Mouse (Mus musculus): ENCODE measurements around the gene Kcne3. TPM values are rescaled to one million over a fixed set of nuclear protein-coding genes. Genes with fewer than 3 reads are reported as not detected.

Gene Kcne3
- polyA plus RNA-seq (2015; fragmentation: Nextera tagmentation; extraction: Ambion mirVana) = 1.5 TPM in 2 replicates

DNA sequence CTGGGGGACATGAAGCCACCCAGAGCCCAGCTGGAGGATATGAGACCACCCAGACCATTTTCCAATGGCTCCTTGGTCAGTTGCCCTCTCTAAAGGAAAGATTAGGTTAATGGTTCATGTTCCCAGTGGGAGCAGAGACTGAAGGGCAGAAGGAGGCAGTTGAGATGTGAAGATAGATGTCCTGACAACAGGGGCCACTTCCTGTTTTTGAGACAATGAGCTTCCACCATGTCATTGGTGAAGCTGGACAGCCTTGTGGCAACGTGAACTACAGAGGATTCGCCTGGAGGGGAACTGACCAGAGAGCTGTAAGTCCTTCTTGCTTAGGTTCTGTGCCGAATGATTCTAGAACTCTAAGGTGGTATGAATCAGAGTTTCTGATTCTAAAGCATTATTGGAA is at the start of gene Kcne3:
TSS of gene Kcne3 (plus strand) at position 234 of the 400 bp plus-strand sequence.
- no peak within 1 kb of the TSS for H3K9ac ChIP-seq
- no peak within 1 kb of the TSS for H3K4me2 ChIP-seq
- no peaks in the 10 kb centered on the region for H3K36me3 ChIP-seq
- H3K4me1 ChIP-seq = peaks cover 10% of the 10 kb centered on the region
- H3K27ac ChIP-seq = no peak within 1 kb of the TSS
- peaks cover 40% of the 10 kb centered on the region for H3K27me3 ChIP-seq
- ATAC-seq (ENCODE audit: borderline replicate concordance, extremely low read depth, low FRiP score, low TSS enrichment) = no peak
- H3K4me3 ChIP-seq = no peak within 1 kb of the TSS
- H3K9me3 ChIP-seq = no peaks in the 10 kb centered on the region
- WGBS = 74% methylated on average over 3 of the region's 3 CpGs

DNA sequence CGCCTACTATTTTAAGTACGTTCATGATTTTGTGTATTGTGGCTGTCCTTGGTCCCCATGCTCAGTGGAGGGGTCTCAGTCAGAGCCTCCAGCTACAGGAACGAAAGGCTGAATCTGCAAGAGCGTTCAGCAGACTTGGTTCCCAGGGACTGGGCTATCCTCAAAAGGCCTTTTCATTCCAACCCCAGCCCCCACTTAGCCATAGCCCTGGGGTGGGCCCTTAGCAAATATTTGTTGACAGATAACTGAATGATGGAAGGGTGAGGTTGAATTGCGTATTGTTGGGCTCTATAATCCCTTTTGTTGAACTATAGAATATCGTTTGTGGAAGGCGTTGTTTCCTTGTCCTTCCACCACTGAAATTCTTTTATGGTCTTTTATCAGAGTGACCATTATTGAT is 49.8 kb upstream of the Kcne3 start:
- Histone ChIP-seq H3K27ac (no peak overlapping the region), H3K36me3 (no peaks in the 10 kb centered on the region), H3K9me3 (no peaks in the 10 kb centered on the region), H3K4me3 (no peak overlapping the region), H3K4me1 (peaks cover 5% of the 10 kb centered on the region; the same call in 1 of the 2 replicates), H3K9ac (no peak overlapping the region), H3K27me3 (no peaks in the 10 kb centered on the region), H3K4me2 (no peak overlapping the region)
- no peak for ATAC-seq (ENCODE audit: borderline replicate concordance, extremely low read depth, low FRiP score, low TSS enrichment)
- WGBS = 62% methylated on average over 7 of the region's 7 CpGs

DNA sequence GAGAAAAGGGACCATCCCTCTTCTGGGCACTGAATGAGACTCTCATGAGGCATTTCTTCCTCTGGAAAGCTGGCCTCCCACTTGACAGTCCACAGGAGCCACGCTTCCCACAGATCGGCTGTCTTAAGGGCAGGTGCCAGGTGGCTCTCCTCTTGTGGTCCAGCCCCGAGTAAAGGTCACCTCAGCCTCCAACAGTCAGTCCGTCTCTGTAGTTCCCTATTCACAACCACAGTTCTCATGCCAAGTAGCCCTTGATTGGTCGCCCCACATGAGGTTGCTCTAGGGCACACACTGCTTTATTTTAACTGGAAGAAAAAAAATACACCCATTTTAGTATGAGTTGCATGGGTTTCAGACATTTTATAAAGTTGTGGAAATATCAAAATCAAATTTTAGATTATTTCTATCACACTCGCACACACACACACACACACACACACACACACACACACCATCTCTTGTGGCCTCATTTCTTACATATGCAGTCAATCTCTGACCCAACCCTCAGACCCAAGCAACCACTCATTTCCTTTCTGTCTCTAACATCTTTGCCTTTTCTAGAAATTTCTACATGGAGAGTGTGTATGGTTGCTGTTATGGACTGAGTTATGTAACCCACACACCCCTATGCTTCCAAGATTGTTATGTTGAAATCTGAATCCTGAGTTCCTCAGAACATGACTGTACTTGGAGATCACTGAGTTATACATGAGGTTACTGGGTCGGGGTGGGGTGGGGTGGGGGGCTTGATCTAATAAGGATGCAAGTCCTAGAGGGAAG is 47.9 kb upstream of the Kcne3 start:
- Histone ChIP-seq H3K4me3 (no peak overlapping the region), H3K4me2 (no peak overlapping the region), H3K9ac (no peak overlapping the region), H3K27ac (no peak overlapping the region), H3K4me1 (no peaks in the 10 kb centered on the region), H3K9me3 (no peaks in the 10 kb centered on the region), H3K36me3 (no peaks in the 10 kb centered on the region), H3K27me3 (no peaks in the 10 kb centered on the region)
- WGBS = 66% methylated on average over 7 of the region's 7 CpGs
- ATAC-seq (ENCODE audit: borderline replicate concordance, extremely low read depth, low FRiP score, low TSS enrichment) = no peak

DNA sequence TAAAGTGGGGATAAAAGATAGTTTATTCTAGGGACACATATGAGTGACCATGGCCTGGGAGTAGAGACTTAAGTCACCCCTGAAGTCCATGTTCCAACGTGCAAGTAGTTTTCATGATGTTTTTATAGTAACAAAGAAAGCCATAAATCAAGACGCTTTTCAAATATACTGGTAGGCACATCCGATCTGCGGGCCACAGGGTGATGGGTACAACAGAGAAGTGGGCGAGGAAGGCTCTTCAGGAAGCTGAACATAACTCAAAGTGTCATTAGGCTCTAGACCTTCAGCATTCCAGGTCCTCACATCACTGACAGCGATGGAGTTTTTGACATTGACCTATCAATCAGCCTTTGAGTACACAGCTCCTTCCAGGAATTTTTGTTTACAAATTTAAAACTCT is 45.7 kb upstream of the Kcne3 start:
- Histone ChIP-seq H3K9ac (no peak overlapping the region), H3K36me3 (no peaks in the 10 kb centered on the region), H3K4me3 (no peak overlapping the region), H3K9me3 (no peaks in the 10 kb centered on the region), H3K4me1 (no peaks in the 10 kb centered on the region), H3K27ac (no peak overlapping the region), H3K4me2 (no peak overlapping the region), H3K27me3 (no peaks in the 10 kb centered on the region)
- 39% methylated on average over 6 of the region's 6 CpGs for WGBS
- no peak for ATAC-seq (ENCODE audit: borderline replicate concordance, extremely low read depth, low FRiP score, low TSS enrichment)

DNA sequence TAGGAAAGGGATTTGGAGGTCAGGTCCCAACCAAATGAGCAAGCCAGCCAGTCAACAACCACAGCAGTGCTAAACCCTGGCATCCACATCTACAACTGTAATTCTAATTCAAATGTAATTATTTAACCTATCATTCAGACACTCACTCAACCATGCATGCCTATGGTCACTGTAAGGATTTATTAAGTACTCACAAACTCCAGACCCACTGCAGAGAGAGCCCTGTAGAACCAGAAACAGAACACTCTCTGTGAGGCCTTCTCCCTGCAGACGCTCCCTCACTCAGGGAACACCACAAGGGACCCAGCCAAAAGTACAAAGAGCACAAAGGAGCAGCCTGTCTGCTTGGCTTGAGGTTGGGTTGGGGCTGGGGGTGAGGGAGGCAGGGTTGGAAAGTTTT is 43.9 kb upstream of the Kcne3 start:
- Histone ChIP-seq H3K27ac (no peak overlapping the region), H3K4me2 (no peak overlapping the region), H3K27me3 (no peaks in the 10 kb centered on the region), H3K4me1 (0 out of 2 replicates have a peak, but pooled peaks cover 2% of the 10 kb centered on the region), H3K9ac (no peak overlapping the region), H3K9me3 (no peaks in the 10 kb centered on the region), H3K36me3 (no peaks in the 10 kb centered on the region), H3K4me3 (no peak overlapping the region)
- no peak for ATAC-seq (ENCODE audit: borderline replicate concordance, extremely low read depth, low FRiP score, low TSS enrichment)
- 80% methylated on average over 1 of the region's 1 CpGs for WGBS

DNA sequence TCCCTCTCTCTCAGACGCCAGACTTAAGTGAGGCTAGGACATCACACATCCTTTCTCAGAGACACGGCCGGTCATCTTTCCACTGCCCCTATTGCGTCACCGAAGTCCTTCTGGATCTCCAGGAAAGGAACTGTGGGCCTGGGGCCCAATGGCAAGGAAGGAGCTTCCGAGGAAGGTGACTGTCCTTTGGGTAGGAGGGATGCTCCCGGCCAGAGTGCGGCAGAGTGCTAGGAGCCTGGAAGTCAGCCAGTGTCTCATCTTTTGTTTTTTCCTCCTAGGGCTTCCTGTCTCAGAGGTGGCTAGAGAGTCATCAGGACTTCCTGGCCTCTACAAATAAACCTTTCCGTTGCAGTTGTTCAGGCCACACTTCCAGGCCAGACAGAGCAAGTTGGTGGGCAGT is 39.3 kb upstream of the Kcne3 start:
- Histone ChIP-seq H3K36me3 (no peaks in the 10 kb centered on the region), H3K27me3 (no peaks in the 10 kb centered on the region), H3K4me1 (0 out of 2 replicates have a peak, but pooled peaks cover 2% of the 10 kb centered on the region), H3K27ac (no peak overlapping the region), H3K9ac (no peak overlapping the region), H3K4me2 (no peak overlapping the region), H3K9me3 (no peaks in the 10 kb centered on the region), H3K4me3 (no peak overlapping the region)
- no peak for ATAC-seq (ENCODE audit: borderline replicate concordance, extremely low read depth, low FRiP score, low TSS enrichment)
- WGBS = 56% methylated on average over 9 of the region's 9 CpGs

DNA sequence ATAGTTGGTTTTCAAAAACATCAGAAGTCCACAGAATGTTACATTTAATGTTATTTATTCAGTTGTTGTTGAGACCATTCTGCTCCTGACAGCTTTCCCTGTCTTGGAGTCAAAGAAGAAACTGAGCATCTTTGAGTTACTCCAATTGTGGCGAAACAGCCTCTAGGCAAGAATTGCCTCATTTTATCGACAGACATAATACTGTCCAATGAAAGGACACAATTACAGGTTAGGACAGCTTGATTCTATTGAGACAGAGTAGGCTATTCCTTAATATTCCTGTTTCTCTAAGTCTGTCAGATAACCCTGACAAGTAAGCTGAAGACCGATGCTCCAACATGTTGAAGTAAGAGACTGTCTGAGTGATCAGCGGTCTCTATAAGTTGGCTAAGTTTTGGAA is 38.2 kb upstream of the Kcne3 start:
- H3K27me3 ChIP-seq = no peaks in the 10 kb centered on the region
- no peak overlapping the region for H3K4me3 ChIP-seq
- WGBS = 95% methylated on average over 4 of the region's 4 CpGs
- no peak for ATAC-seq (ENCODE audit: borderline replicate concordance, extremely low read depth, low FRiP score, low TSS enrichment)
- 0 out of 2 replicates have a peak, but pooled peaks cover 2% of the 10 kb centered on the region for H3K4me1 ChIP-seq
- no peak overlapping the region for H3K9ac ChIP-seq
- no peak overlapping the region for H3K4me2 ChIP-seq
- H3K36me3 ChIP-seq = no peaks in the 10 kb centered on the region
- no peaks in the 10 kb centered on the region for H3K9me3 ChIP-seq
- H3K27ac ChIP-seq = no peak overlapping the region

DNA sequence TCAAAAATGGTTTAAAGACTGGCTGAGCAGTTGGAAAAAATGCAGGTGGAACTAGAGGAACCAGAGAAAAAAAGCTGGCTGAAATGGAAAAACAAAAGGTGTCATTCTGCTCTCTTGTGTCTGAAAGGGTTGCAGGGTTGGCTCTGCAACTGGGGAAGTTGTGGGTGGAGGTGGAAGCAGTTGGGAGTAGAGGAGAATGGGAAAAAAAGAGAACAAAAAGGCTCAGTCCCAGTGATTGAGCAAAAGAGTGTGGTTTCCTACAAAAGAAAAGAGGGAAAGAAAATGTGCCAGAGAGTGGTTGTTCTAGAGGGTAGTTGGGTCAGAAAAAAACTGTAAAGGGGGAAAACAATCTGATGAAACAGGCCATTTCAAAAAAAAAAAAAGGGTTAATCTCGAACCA is 35.7 kb upstream of the Kcne3 start:
- no peak overlapping the region for H3K4me2 ChIP-seq
- no peak overlapping the region for H3K27ac ChIP-seq
- H3K9me3 ChIP-seq = no peaks in the 10 kb centered on the region
- WGBS = 65% methylated on average over 1 of the region's 1 CpGs
- H3K36me3 ChIP-seq = no peaks in the 10 kb centered on the region
- H3K4me1 ChIP-seq = 0 out of 2 replicates have a peak, but pooled peaks cover 2% of the 10 kb centered on the region
- no peaks in the 10 kb centered on the region for H3K27me3 ChIP-seq
- no peak for ATAC-seq (ENCODE audit: borderline replicate concordance, extremely low read depth, low FRiP score, low TSS enrichment)
- no peak overlapping the region for H3K4me3 ChIP-seq
- H3K9ac ChIP-seq = no peak overlapping the region

DNA sequence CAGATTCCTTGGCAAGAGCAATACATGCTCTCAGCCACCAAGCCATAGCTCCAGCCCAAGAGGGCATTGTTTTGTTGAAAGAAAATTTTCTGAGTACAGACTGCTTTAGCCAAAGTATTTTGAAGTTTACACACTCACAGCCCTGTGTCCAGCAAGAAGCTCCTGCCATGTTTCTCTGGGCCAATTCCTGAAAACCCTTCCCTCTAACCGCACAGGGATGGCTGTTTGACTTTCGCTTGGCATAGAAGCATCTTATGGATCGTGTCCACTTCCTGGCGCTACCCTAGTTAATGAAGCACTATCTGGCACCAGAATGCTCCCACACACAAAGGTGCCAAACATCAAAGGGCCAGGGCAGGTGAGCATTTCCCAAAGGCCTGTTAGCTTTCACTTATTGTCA is 27.7 kb upstream of the Kcne3 start:
- H3K27ac ChIP-seq = no peak overlapping the region

DNA sequence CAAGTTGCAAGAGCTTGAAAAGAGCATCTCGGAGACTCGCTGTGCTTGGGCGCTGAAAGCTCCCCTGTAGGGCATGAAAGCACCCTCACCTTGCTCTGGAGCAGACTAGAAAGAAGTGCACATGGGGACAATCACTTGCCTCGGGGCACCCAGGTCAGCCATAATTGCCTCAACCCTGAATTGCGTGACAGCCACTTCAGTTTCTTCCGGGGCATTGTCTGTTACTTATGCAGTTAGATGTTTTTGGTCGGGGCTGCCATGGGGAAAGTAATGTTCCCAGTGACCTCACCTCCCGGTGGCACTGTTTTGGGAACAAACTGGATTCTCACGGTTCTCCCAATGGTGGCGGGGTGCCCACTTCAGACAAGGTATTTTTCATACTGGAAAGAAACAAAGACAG is 26.2 kb upstream of the Kcne3 start:
- WGBS = 59% methylated on average over 10 of the region's 10 CpGs
- H3K4me1 ChIP-seq = no peaks in the 10 kb centered on the region
- no peaks in the 10 kb centered on the region for H3K9me3 ChIP-seq
- no peaks in the 10 kb centered on the region for H3K27me3 ChIP-seq
- no peak overlapping the region for H3K4me2 ChIP-seq
- H3K27ac ChIP-seq = no peak overlapping the region
- H3K36me3 ChIP-seq = no peaks in the 10 kb centered on the region
- no peak overlapping the region for H3K4me3 ChIP-seq
- no peak overlapping the region for H3K9ac ChIP-seq
- no peak for ATAC-seq (ENCODE audit: borderline replicate concordance, extremely low read depth, low FRiP score, low TSS enrichment)

More for the DNA sequence above, 27.7 kb upstream of the Kcne3 start:
- Histone ChIP-seq H3K4me2 (no peak overlapping the region), H3K36me3 (no peaks in the 10 kb centered on the region), H3K4me3 (no peak overlapping the region), H3K9ac (no peak overlapping the region), H3K4me1 (no peaks in the 10 kb centered on the region), H3K27me3 (no peaks in the 10 kb centered on the region), H3K9me3 (no peaks in the 10 kb centered on the region)
- ATAC-seq (ENCODE audit: borderline replicate concordance, extremely low read depth, low FRiP score, low TSS enrichment) = no peak
- WGBS = 81% methylated on average over 4 of the region's 4 CpGs

DNA sequence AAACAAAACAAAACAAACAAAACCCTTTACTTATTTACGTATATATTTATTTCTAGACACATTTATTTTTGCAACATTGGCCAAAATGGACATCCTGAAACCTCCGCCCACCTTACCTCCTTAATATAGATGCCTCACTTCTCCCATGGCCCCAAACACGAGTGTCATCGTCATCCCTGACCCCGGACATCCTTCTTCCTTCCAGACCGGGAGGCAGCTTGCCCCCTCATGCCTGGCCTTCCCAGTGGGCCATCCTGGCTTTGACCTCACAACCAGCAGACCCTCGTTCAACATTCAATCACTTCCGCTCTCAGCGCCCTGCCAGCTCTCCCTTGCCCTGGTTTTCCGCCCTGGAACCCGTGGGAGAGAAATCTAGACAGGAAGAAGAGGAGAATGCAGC is 25.7 kb upstream of the Kcne3 start:
- H3K27me3 ChIP-seq = no peaks in the 10 kb centered on the region
- no peak overlapping the region for H3K4me2 ChIP-seq
- H3K27ac ChIP-seq = no peak overlapping the region
- no peak overlapping the region for H3K9ac ChIP-seq
- H3K4me1 ChIP-seq = no peaks in the 10 kb centered on the region
- ATAC-seq (ENCODE audit: borderline replicate concordance, extremely low read depth, low FRiP score, low TSS enrichment) = no peak
- no peak overlapping the region for H3K4me3 ChIP-seq
- no peaks in the 10 kb centered on the region for H3K36me3 ChIP-seq
- 63% methylated on average over 11 of the region's 11 CpGs for WGBS
- no peaks in the 10 kb centered on the region for H3K9me3 ChIP-seq

DNA sequence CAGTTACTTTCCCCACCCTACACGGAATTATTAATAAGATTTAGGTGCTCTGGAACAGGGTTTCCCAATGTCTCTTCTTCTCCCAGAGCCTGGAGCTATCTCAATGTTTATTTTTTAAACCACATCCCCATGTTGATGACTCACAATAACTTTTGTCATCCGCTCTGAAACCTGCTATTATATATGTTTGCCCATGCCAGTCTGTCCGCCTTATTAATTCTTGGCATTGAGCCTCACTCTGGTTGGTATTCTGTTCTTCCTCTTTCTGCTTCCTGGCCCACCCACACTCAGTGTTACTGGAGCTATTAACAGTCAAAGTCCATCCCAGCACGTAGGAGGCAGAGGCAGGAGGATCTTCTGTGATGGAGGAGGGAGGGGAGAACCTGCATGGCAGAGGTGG is 18.6 kb upstream of the Kcne3 start:
- ATAC-seq (ENCODE audit: borderline replicate concordance, extremely low read depth, low FRiP score, low TSS enrichment) = no peak
- no peaks in the 10 kb centered on the region for H3K36me3 ChIP-seq
- H3K27me3 ChIP-seq = no peaks in the 10 kb centered on the region
- no peak overlapping the region for H3K4me3 ChIP-seq
- H3K9ac ChIP-seq = no peak overlapping the region
- H3K9me3 ChIP-seq = no peaks in the 10 kb centered on the region
- 61% methylated on average over 4 of the region's 4 CpGs for WGBS
- peaks cover 6% of the 10 kb centered on the region for H3K4me1 ChIP-seq
- H3K4me2 ChIP-seq = no peak overlapping the region
- no peak overlapping the region for H3K27ac ChIP-seq

All from lung, embryonic 15.5 days (tissue).